Mouse (Mus musculus) thymus, postnatal 10 days (tissue): ENCODE measurements around the gene Ipo11.
"Not testable (repeated sequence)": the region's sequence is repeated elsewhere in the genome, so short reads cannot be mapped to it uniquely, and the experiment has no call there.

ENCODE experiments used
- DNase-seq, 2 experiments: peaks; one replicate each; pipeline ENCODE4 v3.0.0; 2021; ENCODE audit warnings: low spot score in 2 of 2

Gene Ipo11

GRCm38 (mm10) chr13:106905154-106905553, 31.6 kb downstream of the Ipo11 start:
- DNase-seq, result not testable (repeated sequence)

GRCm38 (mm10) chr13:106904637-106905036, 32.1 kb downstream of the Ipo11 start:
- DNase-seq, result no peak

- DNase-seq, result peak in 1 of 2 experiments; percentile 23
These were observed 42.5 kb downstream of the Ipo11 start for GRCm38 (mm10) chr13:106894284-106894683.

GRCm38 (mm10) chr13:106893701-106894100, 43.1 kb downstream of the Ipo11 start:
- DNase-seq, result no peak

GRCm38 (mm10) chr13:106893196-106893595, 43.6 kb downstream of the Ipo11 start:
- no peak for DNase-seq

- no peak for DNase-seq
These were observed 49.4 kb downstream of the Ipo11 start for GRCm38 (mm10) chr13:106887364-106887763.

- no peak for DNase-seq
These were observed 52.5 kb downstream of the Ipo11 start for GRCm38 (mm10) chr13:106884249-106884648.

- no peak for DNase-seq
These were observed 60.5 kb downstream of the Ipo11 start for GRCm38 (mm10) chr13:106876278-106876677.

GRCm38 (mm10) chr13:106865547-106865946, 71.2 kb downstream of the Ipo11 start:
- DNase-seq, result no peak

GRCm38 (mm10) chr13:106858779-106859178, 78.0 kb downstream of the Ipo11 start:
- no peak for DNase-seq

- DNase-seq, result no peak
These were observed 80.2 kb downstream of the Ipo11 start for GRCm38 (mm10) chr13:106856556-106856955.

GRCm38 (mm10) chr13:106847534-106847933, 89.2 kb downstream of the Ipo11 start:
- no peak for DNase-seq

GRCm38 (mm10) chr13:106844928-106845327, 91.8 kb downstream of the Ipo11 start:
- DNase-seq, result no peak

GRCm38 (mm10) chr13:106842542-106842941, 94.2 kb downstream of the Ipo11 start:
- DNase-seq, result no peak

- no peak for DNase-seq
These were observed 98.0 kb downstream of the Ipo11 start for GRCm38 (mm10) chr13:106838778-106839177.

- DNase-seq, result no peak
These were observed 100.3 kb downstream of the Ipo11 start for GRCm38 (mm10) chr13:106836527-106836879.

- peak; percentile 26 to 74 for DNase-seq
These were observed 100.8 kb downstream of the Ipo11 start for GRCm38 (mm10) chr13:106835844-106836526.

- DNase-seq, result no peak
These were observed 106.7 kb downstream of the Ipo11 start for GRCm38 (mm10) chr13:106830029-106830428.

GRCm38 (mm10) chr13:106829327-106829997, 107.3 kb downstream of the Ipo11 start:
- DNase-seq, result no peak

GRCm38 (mm10) chr13:106825618-106826017, 111.1 kb downstream of the Ipo11 start:
- DNase-seq, result no peak

GRCm38 (mm10) chr13:106823875-106824191, 112.9 kb downstream of the Ipo11 start:
- DNase-seq, result no peak

- no peak for DNase-seq
These were observed 113.5 kb downstream of the Ipo11 start for GRCm38 (mm10) chr13:106823121-106823874.

GRCm38 (mm10) chr13:106820149-106820548, 116.6 kb downstream of the Ipo11 start:
- no peak for DNase-seq
